Mouse (Mus musculus) stomach, postnatal 0 days (tissue): ENCODE data around the gene Lrp1.

Experiments
- CTCF ChIP-seq: IDR thresholded peaks from 2 replicates; pipeline ENCODE4 v1.5.1; 2016; ENCODE audit warnings: antibody characterized with exemption, low read depth, mild to moderate bottlenecking, moderate library complexity
- EP300 ChIP-seq: optimal IDR thresholded peaks from 2 replicates; pipeline ENCODE3; 2016; ENCODE audit warnings: antibody characterized with exemption

GRCm38 (mm10) chr10:127598607-127599006 is 22.3 kb downstream of the Lrp1 start:
- TF ChIP-seq CTCF, result no peak
- no peak for TF ChIP-seq EP300
